Mouse (Mus musculus) MEL (cell line): ENCODE results near the gene Gabbr2. TPM values are rescaled to one million over a fixed set of nuclear protein-coding genes. Genes with fewer than 3 reads are reported as not detected.
A peak's percentile ranks its signal among the peaks of the same experiment; 100 is the strongest.

Experiments
- DNase-seq: peaks from one replicate; pipeline ENCODE4 v3.0.0; 2011; ENCODE audit warnings: low read depth, low spot score
- H3K27ac ChIP-seq: 2 replicates; pipeline ENCODE4 v1.5.1; 2012; ENCODE audit warnings: low read depth, mild to moderate bottlenecking, control low read depth, low read length, moderate library complexity; ENCODE audit not compliant: control insufficient read depth
- H3K27me3 ChIP-seq, 2 experiments: fragments of 150-350 bp in 1 of 2; sonication (generic) in 1 of 2; 2 replicates each; pipeline ENCODE4 v1.6.1; 2012; ENCODE audit warnings: low read length in 2 of 2, mild to moderate bottlenecking in 2 of 2, improper control_type of control experiment in 1 of 2, moderate library complexity in 1 of 2; ENCODE audit not compliant: insufficient read depth in 2 of 2, control insufficient read depth in 1 of 2
- H3K36me3 ChIP-seq, 2 experiments: 2 replicates each; pipeline ENCODE4 v1.6.1; 2012 to 2014; ENCODE audit warnings: low read length in 2 of 2, improper control_type of control experiment in 1 of 2, inconsistent platforms in 1 of 2, mild to moderate bottlenecking in 1 of 2; ENCODE audit not compliant: insufficient read depth in 2 of 2, control insufficient read depth in 1 of 2
- H3K4me1 ChIP-seq, 2 experiments: fragments of 150-350 bp in 1 of 2; sonication (generic) in 1 of 2; 2 replicates each; pipeline ENCODE4 v1.6.1; 2012; ENCODE audit warnings: low read length in 2 of 2, improper control_type of control experiment in 1 of 2, mild to moderate bottlenecking in 1 of 2; ENCODE audit not compliant: insufficient read depth in 2 of 2, control insufficient read depth in 1 of 2
- H3K4me3 ChIP-seq, 2 experiments: fragments of 150-350 bp in 1 of 2; sonication (generic) in 1 of 2; 2 replicates each; pipeline ENCODE4 v1.5.1; 2012; ENCODE audit warnings: low read depth in 2 of 2, low read length in 2 of 2, mild to moderate bottlenecking in 2 of 2, moderate library complexity in 2 of 2, control low read depth in 1 of 2, improper control_type of control experiment in 1 of 2; ENCODE audit not compliant: control insufficient read depth in 1 of 2, insufficient read depth in 1 of 2
- H3K79me2 ChIP-seq: 2 replicates; pipeline ENCODE4 v1.6.1; 2012; ENCODE audit warnings: mild to moderate bottlenecking, low read length, moderate library complexity; ENCODE audit not compliant: control insufficient read depth, poor library complexity, insufficient read depth
- H3K9ac ChIP-seq: 2 replicates; pipeline ENCODE4 v1.6.1; 2012; ENCODE audit warnings: low read depth, mild to moderate bottlenecking, control low read depth, low read length, moderate library complexity; ENCODE audit not compliant: control insufficient read depth, poor library complexity, severe bottlenecking
- H3K9me3 ChIP-seq: fragments of 150-350 bp; sonication (generic); replicated peaks from 2 replicates; pipeline ENCODE4 v1.6.1; 2012; ENCODE audit warnings: mild to moderate bottlenecking, low read length, improper control_type of control experiment, moderate library complexity; ENCODE audit not compliant: insufficient read depth
- BHLHE40 ChIP-seq: IDR thresholded peaks from 2 replicates; pipeline ENCODE4 v1.6.1; 2012; ENCODE audit warnings: low read depth, mild to moderate bottlenecking, inconsistent platforms, low read length, improper control_type of control experiment, borderline replicate concordance
- CHD2 ChIP-seq: IDR thresholded peaks from 2 replicates; pipeline ENCODE4 v1.6.1; 2011; ENCODE audit warnings: low read length, improper control_type of control experiment
- CTCF ChIP-seq, 3 experiments: IDR thresholded peaks in 2 of 3; conservative IDR thresholded peaks in 1 of 3; 2 replicates each; pipeline ENCODE4 v1.5.1; 2011 to 2012; ENCODE audit warnings: low read length in 3 of 3, low read depth in 2 of 3, mild to moderate bottlenecking in 2 of 3, improper control_type of control experiment in 1 of 3, inconsistent platforms in 1 of 3, mixed read lengths in 1 of 3, moderate library complexity in 1 of 3; ENCODE audit not compliant: control insufficient read depth in 1 of 3, insufficient read depth in 1 of 3, poor library complexity in 1 of 3, severe bottlenecking in 1 of 3
- EP300 ChIP-seq, 2 experiments: IDR thresholded peaks; 2 replicates each; pipeline ENCODE4 v1.6.1; 2011; ENCODE audit warnings: improper control_type of control experiment in 2 of 2, low read length in 2 of 2, low read depth in 1 of 2, mild to moderate bottlenecking in 1 of 2
- GABPA ChIP-seq: IDR thresholded peaks from 2 replicates; pipeline ENCODE4 v1.6.1; 2012; ENCODE audit warnings: low read depth, mild to moderate bottlenecking, inconsistent platforms, low read length, improper control_type of control experiment, moderate library complexity
- GATA1 ChIP-seq: IDR thresholded peaks from 2 replicates; pipeline ENCODE4 v1.6.1; 2011; ENCODE audit warnings: low read depth, low read length, improper control_type of control experiment
- HCFC1 ChIP-seq: IDR thresholded peaks from 2 replicates; pipeline ENCODE4 v1.6.1; 2012; ENCODE audit warnings: low read depth, mild to moderate bottlenecking, inconsistent platforms, low read length, improper control_type of control experiment, moderate library complexity
- MXI1 ChIP-seq: IDR thresholded peaks from 2 replicates; pipeline ENCODE4 v1.6.1; 2011; ENCODE audit warnings: mild to moderate bottlenecking, low read depth, low read length, improper control_type of control experiment
- MYC ChIP-seq: IDR thresholded peaks from 2 replicates; pipeline ENCODE4 v1.6.1; 2011; ENCODE audit warnings: low read depth, mild to moderate bottlenecking, low read length, improper control_type of control experiment, moderate library complexity
- POLR2AphosphoS5 ChIP-seq: IDR thresholded peaks from 2 replicates; pipeline ENCODE4 v1.6.1; 2012; ENCODE audit warnings: low read depth, borderline replicate concordance, mild to moderate bottlenecking, inconsistent platforms, low read length, moderate library complexity, mixed read lengths
- RAD21 ChIP-seq: IDR thresholded peaks from 2 replicates; pipeline ENCODE4 v1.6.1; 2011; ENCODE audit warnings: mild to moderate bottlenecking, low read depth, low read length, improper control_type of control experiment
- SMC3 ChIP-seq: IDR thresholded peaks from 2 replicates; pipeline ENCODE4 v1.6.1; 2011; ENCODE audit warnings: low read depth, low read length, improper control_type of control experiment
- TAL1 ChIP-seq: IDR thresholded peaks from 2 replicates; pipeline ENCODE4 v1.6.1; 2012; ENCODE audit warnings: mild to moderate bottlenecking, inconsistent platforms, low read length, moderate library complexity, mixed read lengths
- TBP ChIP-seq: IDR thresholded peaks from 2 replicates; pipeline ENCODE4 v1.8.0; 2011; ENCODE audit warnings: low read depth, low read length, improper control_type of control experiment
- USF2 ChIP-seq, 2 experiments: IDR thresholded peaks; 2 replicates each; pipeline ENCODE4 v1.6.1; 2011 to 2012; ENCODE audit warnings: improper control_type of control experiment in 2 of 2, low read length in 2 of 2, borderline replicate concordance in 1 of 2, inconsistent platforms in 1 of 2, low read depth in 1 of 2, mild to moderate bottlenecking in 1 of 2; ENCODE audit not compliant: insufficient read depth in 1 of 2
- ZC3H11A ChIP-seq: IDR thresholded peaks from 2 replicates; pipeline ENCODE4 v1.6.1; 2012; ENCODE audit warnings: low read depth, mild to moderate bottlenecking, inconsistent platforms, low read length, improper control_type of control experiment
- polyA plus RNA-seq, 2 experiments: library from polyadenylated mRNA; stranded (reverse) in 1 of 2; unstranded in 1 of 2; fragments of >175 nt in 1 of 2; fragments of >200 nt in 1 of 2; gene quantifications; 2 replicates each; pipeline versions ENCODE4 v1.2.1 to v1.2.4; 2012; ENCODE audit warnings: low replicate concordance in 2 of 2, low read depth in 1 of 2; ENCODE audit not compliant: insufficient read length in 2 of 2, insufficient read depth in 1 of 2, missing spikeins in 1 of 2
- total RNA-seq: library from RNA; depleted of rRNA; stranded (reverse); fragments of 300-350 nt; gene quantifications from 2 replicates; pipeline ENCODE4 v1.2.3, GENCODE M21; 2012

Gene Gabbr2
- total and polyA plus RNA-seq, 3 experiments = not detected

- H3K36me3 ChIP-seq = no peaks in the 10 kb centered on the region
- H3K4me3 ChIP-seq = no peak overlapping the region
- H3K9ac ChIP-seq = no peak overlapping the region
- TF ChIP-seq BHLHE40 (no peak), MXI1 (no peak), POLR2AphosphoS5 (no peak), TBP (no peak), SMC3 (no peak), USF2 (IDR thresholded peaks at IDR 0.05; ENCODE audit: borderline replicate concordance in 1 of 2, insufficient read depth in 1 of 2, low read depth in 1 of 2, low read length in 2 of 2) (no peak), MYC (no peak), TAL1 (no peak)
- no peak for DNase-seq
- H3K79me2 ChIP-seq = no peaks in the 10 kb centered on the region
- H3K4me1 ChIP-seq = no peaks in the 10 kb centered on the region
- no peak overlapping the region for H3K27ac ChIP-seq
- H3K27me3 ChIP-seq = peaks cover 0 to under 1% of the 10 kb centered on the region in 2 experiments; a peak in 1 of 4 replicates
- no peaks in the 10 kb centered on the region for H3K9me3 ChIP-seq
These were observed 215.7 kb downstream of the Gabbr2 start for GRCm38 (mm10) chr4:46775959-46776358.

DNA sequence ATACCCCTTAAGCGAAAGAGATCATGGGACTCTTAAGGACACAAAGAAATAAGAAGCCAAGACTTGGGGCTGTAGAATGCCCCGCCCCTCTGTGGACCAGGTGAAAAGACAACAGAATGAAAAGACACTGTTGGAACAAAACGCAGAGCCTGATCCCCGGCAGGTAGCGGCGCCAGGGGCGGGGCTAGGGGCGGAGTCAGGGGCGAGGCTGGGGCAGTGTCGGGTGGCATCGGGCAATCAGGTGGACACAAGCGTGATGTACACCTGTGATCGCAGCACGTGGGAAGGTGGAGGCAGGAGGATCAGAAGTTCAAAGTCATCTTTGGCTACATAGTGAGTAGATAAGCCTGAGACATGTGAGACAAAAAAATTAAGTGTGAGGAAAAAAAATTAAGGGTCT is 217.0 kb downstream of the Gabbr2 start:
- H3K27ac ChIP-seq = no peak overlapping the region
- TF ChIP-seq EP300 (IDR thresholded peaks at IDR 0.05; ENCODE audit: low read depth in 1 of 2, low read length in 2 of 2) (no peak), TAL1 (no peak), TBP (no peak), USF2 (IDR thresholded peaks at IDR 0.05; ENCODE audit: borderline replicate concordance in 1 of 2, insufficient read depth in 1 of 2, low read depth in 1 of 2, low read length in 2 of 2) (no peak), SMC3 (no peak), GATA1 (no peak), ZC3H11A (no peak), HCFC1 (no peak), BHLHE40 (no peak), POLR2AphosphoS5 (no peak), CHD2 (no peak)
- H3K4me1 ChIP-seq = no peaks in the 10 kb centered on the region
- no peaks in the 10 kb centered on the region for H3K36me3 ChIP-seq
- no peaks in the 10 kb centered on the region for H3K79me2 ChIP-seq
- H3K27me3 ChIP-seq = no peaks in the 10 kb centered on the region
- no peak for DNase-seq
- no peak overlapping the region for H3K4me3 ChIP-seq
- H3K9me3 ChIP-seq = no peaks in the 10 kb centered on the region
- H3K9ac ChIP-seq = no peak overlapping the region

DNA sequence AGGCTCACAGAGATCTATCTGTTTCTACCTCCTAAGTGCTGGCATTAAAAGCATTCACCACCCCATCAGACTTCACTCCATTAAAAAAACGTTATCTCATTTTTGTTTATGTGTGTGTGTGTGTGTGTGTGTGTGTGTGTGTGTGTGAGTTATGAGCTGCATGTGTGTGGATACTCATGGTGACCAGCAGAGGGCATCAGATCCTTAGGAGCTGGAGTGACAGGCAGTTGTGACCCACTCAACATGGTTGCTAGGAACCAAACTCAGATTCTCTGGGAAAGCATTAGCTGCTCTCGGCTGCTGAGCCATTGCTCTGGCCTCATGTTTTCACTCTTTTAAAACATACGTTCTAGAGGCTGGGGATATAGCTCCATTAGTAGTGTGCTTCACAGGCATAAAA is 218.4 kb downstream of the Gabbr2 start:
- Histone ChIP-seq H3K36me3 (no peaks in the 10 kb centered on the region), H3K4me3 (no peak overlapping the region)
- TF ChIP-seq CTCF (IDR thresholded peaks at IDR 0.05 in 2 of 3, conservative IDR thresholded peaks at IDR 0.05 in 1 of 3; ENCODE audit: control insufficient read depth in 1 of 3, insufficient read depth in 1 of 3, low read depth in 2 of 3, low read length in 3 of 3, poor library complexity in 1 of 3, severe bottlenecking in 1 of 3) (peak; percentile 26 to 53 (median 49); a peak in 5 of 6 replicates), ZC3H11A (0 out of 2 replicates have a peak, but pooled peaks have one; percentile 4), RAD21 (peak; percentile 43), GABPA (no peak), SMC3 (peak; percentile 53)
- TF ChIP-seq, all 39 proteins: peak for 4
- H3K9me3 ChIP-seq = no peaks in the 10 kb centered on the region
- no peak overlapping the region for H3K9ac ChIP-seq
- peak; percentile 15 for DNase-seq
- peaks cover 0 to under 1% of the 10 kb centered on the region in 2 experiments; a peak in 2 of 4 replicates for H3K27me3 ChIP-seq
- no peaks in the 10 kb centered on the region for H3K4me1 ChIP-seq
- no peak overlapping the region for H3K27ac ChIP-seq
- no peaks in the 10 kb centered on the region for H3K79me2 ChIP-seq
